Mouse (Mus musculus) ES-Bruce4 (cell line): ENCODE measurements around the gene Adgrg1. TPM values are rescaled to one million over a fixed set of nuclear protein-coding genes. Genes with fewer than 3 reads are reported as not detected.

Source experiments
- H3K27ac ChIP-seq: 2 replicates; pipeline ENCODE4 v1.5.1; 2012; ENCODE audit warnings: low read length, inconsistent platforms; ENCODE audit not compliant: insufficient read depth
- H3K27me3 ChIP-seq: 2 replicates; pipeline ENCODE4 v1.6.1; 2012; ENCODE audit warnings: mild to moderate bottlenecking, low read length, inconsistent platforms; ENCODE audit not compliant: control insufficient read depth, poor library complexity, insufficient read depth, severe bottlenecking
- H3K36me3 ChIP-seq: 2 replicates; pipeline ENCODE4 v1.6.1; 2012; ENCODE audit warnings: inconsistent platforms, mild to moderate bottlenecking, low read length, moderate library complexity; ENCODE audit not compliant: control insufficient read depth, poor library complexity, insufficient read depth, severe bottlenecking
- H3K4me1 ChIP-seq: one replicate; pipeline ENCODE4 v1.8.1; 2011; ENCODE audit warnings: low read length; ENCODE audit not compliant: control insufficient read depth, insufficient read depth
- H3K4me3 ChIP-seq: 2 replicates; pipeline ENCODE4 v1.5.1; 2011; ENCODE audit warnings: low read depth, mild to moderate bottlenecking, low read length
- H3K9ac ChIP-seq: 2 replicates; pipeline ENCODE4 v1.6.1; 2012; ENCODE audit warnings: low read depth, mild to moderate bottlenecking, inconsistent platforms; ENCODE audit not compliant: poor library complexity, severe bottlenecking
- H3K9me3 ChIP-seq: replicated peaks from 2 replicates; pipeline ENCODE4 v1.6.1; 2012; ENCODE audit warnings: mild to moderate bottlenecking, low read length, inconsistent platforms; ENCODE audit not compliant: control insufficient read depth, poor library complexity, insufficient read depth, severe bottlenecking
- CTCF ChIP-seq: IDR thresholded peaks from one replicate; pipeline ENCODE4 v1.8.1; 2011; ENCODE audit warnings: low read depth, low read length
- EP300 ChIP-seq: IDR thresholded peaks from 2 replicates; pipeline ENCODE4 v1.6.1; 2011; ENCODE audit warnings: low read depth, low read length; ENCODE audit not compliant: insufficient read depth
- POLR2A ChIP-seq: IDR thresholded peaks from one replicate; pipeline ENCODE4 v1.8.1; 2011; ENCODE audit warnings: low read length; ENCODE audit not compliant: insufficient read depth
- polyA plus RNA-seq: library from polyadenylated mRNA; stranded (reverse); fragments of >200 nt; gene quantifications from 2 replicates; pipeline ENCODE4 v1.2.4, GENCODE M21; 2011; ENCODE audit warnings: low read depth; ENCODE audit not compliant: missing spikeins, insufficient read depth, insufficient read length

Gene Adgrg1
- polyA plus RNA-seq, 1 experiment, result 13.8 TPM

DNA sequence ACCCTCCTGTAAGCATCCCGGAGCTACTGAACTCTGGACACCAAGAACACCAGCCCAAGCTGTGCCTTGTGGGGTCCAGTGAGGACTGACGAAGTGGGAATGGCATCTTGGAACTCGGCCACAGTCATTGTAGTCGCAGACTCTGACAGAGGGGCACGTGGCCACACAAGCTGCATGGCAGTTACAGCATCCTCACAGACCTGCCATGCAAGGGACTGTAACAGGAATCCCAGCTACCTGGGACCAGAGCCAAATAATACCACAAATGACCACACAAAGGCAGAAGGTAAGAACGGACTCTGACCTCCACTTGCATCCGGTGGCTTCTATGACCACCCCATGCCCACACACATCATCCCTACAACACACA, 20.2 kb upstream of the Adgrg1 start:
- H3K9me3 ChIP-seq, result no peaks in the 10 kb centered on the region
- TF ChIP-seq CTCF (no peak), EP300 (no peak), POLR2A (no peak)
- H3K27ac ChIP-seq, result no peak overlapping the region

DNA sequence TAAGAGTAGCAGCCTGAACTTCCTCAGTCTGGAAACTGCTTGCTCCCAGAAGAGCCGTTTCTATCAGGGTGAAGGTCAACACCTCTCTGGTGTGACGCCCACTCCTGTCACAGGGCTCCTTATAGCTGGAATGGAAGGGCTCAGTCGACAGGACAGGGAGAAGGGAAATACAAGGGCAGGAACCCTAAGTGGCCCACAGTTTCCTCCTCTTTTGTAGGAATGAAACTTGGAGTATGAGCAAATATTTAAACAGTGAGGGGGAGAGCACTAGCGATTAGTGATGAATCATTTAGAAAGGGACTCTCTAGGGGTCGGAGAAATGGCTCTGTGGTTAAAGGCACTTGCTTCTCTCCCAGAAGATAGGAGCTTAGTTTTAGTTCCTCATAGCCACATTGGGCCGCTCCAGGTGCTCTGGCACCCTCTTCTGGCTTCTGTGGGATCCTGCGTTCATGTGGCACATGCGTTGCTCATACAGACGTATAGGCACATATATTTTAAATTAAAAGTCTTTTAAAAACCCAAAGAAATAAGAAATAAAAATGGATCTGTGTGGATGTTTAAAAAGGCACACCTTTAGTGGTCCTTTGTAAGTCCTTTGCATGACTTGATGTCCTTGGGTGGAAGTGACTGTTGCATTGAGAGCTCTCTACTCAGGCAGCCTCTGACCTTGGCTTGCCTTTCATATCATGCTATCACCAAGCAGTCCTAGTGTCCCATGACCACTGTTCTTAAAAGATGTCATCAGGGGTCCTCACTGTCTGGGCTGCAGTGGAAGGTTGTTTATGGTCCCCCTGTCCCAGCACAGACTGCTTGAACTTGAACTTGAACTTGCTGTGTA, 19.4 kb upstream of the Adgrg1 start:
- H3K27me3 ChIP-seq, result no peaks in the 10 kb centered on the region
- no peaks in the 10 kb centered on the region for H3K9me3 ChIP-seq
- H3K4me3 ChIP-seq, result no peak overlapping the region
- H3K27ac ChIP-seq, result no peak overlapping the region
- no peak overlapping the region for H3K9ac ChIP-seq
- no peak for TF ChIP-seq EP300
- TF ChIP-seq CTCF, result peak; percentile 78
- TF ChIP-seq POLR2A, result no peak
- no peaks in the 10 kb centered on the region for H3K4me1 ChIP-seq
- H3K36me3 ChIP-seq, result no peaks in the 10 kb centered on the region

More for the DNA sequence above, 20.2 kb upstream of the Adgrg1 start:
- Histone ChIP-seq H3K9ac (no peak overlapping the region), H3K4me1 (no peaks in the 10 kb centered on the region), H3K4me3 (no peak overlapping the region), H3K27me3 (no peaks in the 10 kb centered on the region), H3K36me3 (no peaks in the 10 kb centered on the region)

DNA sequence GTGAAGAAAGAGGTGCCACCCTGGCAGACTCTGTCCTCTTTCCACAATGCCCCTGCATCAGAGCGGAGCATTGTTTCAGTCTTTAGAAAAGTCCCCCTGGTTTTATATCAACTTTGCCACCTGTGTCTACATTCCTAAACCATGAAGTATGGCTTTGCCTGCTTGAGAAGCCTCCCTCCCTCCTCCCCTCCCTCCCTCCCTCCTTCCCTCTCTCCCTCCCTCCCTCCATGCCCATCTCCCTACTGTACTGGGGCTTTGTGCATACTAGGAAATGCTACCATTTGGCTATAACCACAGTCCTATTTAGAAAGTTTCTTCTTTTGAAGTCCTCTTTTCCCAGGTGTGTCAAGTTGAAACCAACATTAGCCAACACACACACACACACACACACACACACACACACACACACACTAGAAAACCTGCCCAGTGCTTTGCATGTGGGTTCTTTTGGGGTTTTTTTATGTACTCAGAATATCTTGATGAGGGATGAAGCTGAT, 18.4 kb upstream of the Adgrg1 start:
- no peak overlapping the region for H3K9ac ChIP-seq
- TF ChIP-seq CTCF (no peak), POLR2A (no peak), EP300 (no peak)
- no peaks in the 10 kb centered on the region for H3K4me1 ChIP-seq
- H3K27ac ChIP-seq, result no peak overlapping the region
- H3K9me3 ChIP-seq, result no peaks in the 10 kb centered on the region
- no peak overlapping the region for H3K4me3 ChIP-seq
- no peaks in the 10 kb centered on the region for H3K27me3 ChIP-seq
- no peaks in the 10 kb centered on the region for H3K36me3 ChIP-seq

DNA sequence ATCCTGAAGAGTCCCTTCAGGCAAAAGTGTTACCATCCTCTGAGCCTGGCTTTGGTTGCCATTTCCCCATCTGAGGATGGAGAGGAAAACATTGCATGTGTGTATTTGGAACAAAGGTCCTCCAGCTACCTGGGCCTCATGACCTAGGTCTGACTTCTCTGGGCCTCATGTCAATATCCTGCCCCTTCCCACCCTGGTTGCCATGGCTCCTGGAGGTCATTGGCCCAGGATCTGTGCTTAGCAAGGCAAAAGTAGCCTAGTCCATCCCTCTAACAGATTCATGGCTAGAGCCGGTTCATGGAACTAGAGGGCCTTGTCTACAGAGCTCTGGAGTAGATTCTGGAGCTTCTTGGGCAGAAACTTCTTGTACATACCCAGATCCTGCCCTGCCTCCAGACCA, 12.3 kb upstream of the Adgrg1 start:
- TF ChIP-seq CTCF (no peak), EP300 (no peak), POLR2A (no peak)
- Histone ChIP-seq H3K27ac (no peak overlapping the region), H3K27me3 (no peaks in the 10 kb centered on the region), H3K4me1 (no peaks in the 10 kb centered on the region), H3K4me3 (no peak overlapping the region), H3K9ac (no peak overlapping the region), H3K36me3 (no peaks in the 10 kb centered on the region), H3K9me3 (no peaks in the 10 kb centered on the region)

DNA sequence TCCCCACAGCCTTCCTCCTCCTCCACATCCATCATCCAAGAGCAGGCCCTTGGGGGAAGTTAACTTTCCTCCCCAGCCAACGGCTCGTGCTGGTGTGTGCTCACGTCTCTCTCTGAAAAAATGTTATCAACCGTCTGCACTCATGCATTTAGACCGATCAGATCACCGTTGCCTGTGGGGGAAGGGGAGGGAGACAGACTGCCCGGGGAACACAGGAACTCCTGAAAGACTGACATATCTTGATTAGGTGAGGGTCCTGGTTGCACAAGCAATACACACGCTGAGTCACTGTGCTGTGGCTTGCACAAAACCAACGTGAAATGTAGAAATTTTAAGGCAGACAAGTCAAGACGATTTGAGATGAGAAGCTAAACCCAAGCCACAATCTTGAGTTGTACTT, 9.7 kb upstream of the Adgrg1 start:
- H3K9me3 ChIP-seq, result no peaks in the 10 kb centered on the region
- H3K9ac ChIP-seq, result no peak overlapping the region
- no peaks in the 10 kb centered on the region for H3K27me3 ChIP-seq
- no peak overlapping the region for H3K27ac ChIP-seq
- H3K36me3 ChIP-seq, result no peaks in the 10 kb centered on the region
- no peak overlapping the region for H3K4me3 ChIP-seq
- H3K4me1 ChIP-seq, result no peaks in the 10 kb centered on the region
- no peak for TF ChIP-seq POLR2A
- TF ChIP-seq CTCF, result no peak
- TF ChIP-seq EP300, result no peak

DNA sequence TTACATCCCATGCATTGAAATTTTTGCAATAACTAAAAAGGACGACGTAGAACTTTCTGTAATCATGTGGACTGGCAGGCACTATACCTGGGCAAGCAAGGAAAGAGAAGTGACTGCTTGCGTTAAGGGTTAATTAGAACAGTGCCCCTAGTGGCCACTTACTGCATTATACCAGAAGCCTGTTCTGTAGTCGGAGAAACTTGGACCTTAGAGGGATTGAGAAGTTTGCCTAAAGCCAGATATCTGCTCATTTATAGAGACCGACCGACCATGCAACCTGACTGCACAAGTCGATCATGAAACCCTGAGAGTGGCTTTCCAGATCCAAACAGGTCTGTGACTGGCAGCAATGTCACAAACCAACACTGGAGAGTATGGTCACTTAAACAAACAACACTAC, 8.0 kb upstream of the Adgrg1 start:
- Histone ChIP-seq H3K36me3 (no peaks in the 10 kb centered on the region), H3K27ac (no peak overlapping the region), H3K9me3 (no peaks in the 10 kb centered on the region), H3K4me1 (no peaks in the 10 kb centered on the region), H3K4me3 (no peak overlapping the region), H3K27me3 (no peaks in the 10 kb centered on the region), H3K9ac (no peak overlapping the region)
- TF ChIP-seq POLR2A (no peak), CTCF (no peak), EP300 (no peak)
